Mouse (Mus musculus) B cell, adult 2 months (primary cell): ENCODE data around the gene Rgs8.

Experiments
- DNase-seq, 2 experiments: peaks; one replicate each; pipeline ENCODE4 v3.0.0; 2022

The Rgs8 gene

GRCm38 (mm10) chr1:153677635-153678034, 24.8 kb downstream of the Rgs8 start:
- DNase-seq = no peak

- DNase-seq = no peak
Measured at GRCm38 (mm10) chr1:153679147-153679546, 26.3 kb downstream of the Rgs8 start.

- DNase-seq = no peak
Measured at GRCm38 (mm10) chr1:153679653-153680052, 26.8 kb downstream of the Rgs8 start.

- DNase-seq = no peak
Measured at GRCm38 (mm10) chr1:153680363-153680762, 27.5 kb downstream of the Rgs8 start.

GRCm38 (mm10) chr1:153681036-153681435, 28.2 kb downstream of the Rgs8 start:
- no peak for DNase-seq

GRCm38 (mm10) chr1:153683190-153683589, 30.4 kb downstream of the Rgs8 start:
- DNase-seq = no peak

GRCm38 (mm10) chr1:153685630-153686029, 32.8 kb downstream of the Rgs8 start:
- no peak for DNase-seq

GRCm38 (mm10) chr1:153692526-153692925, 39.7 kb downstream of the Rgs8 start:
- no peak for DNase-seq

- no peak for DNase-seq
Measured at GRCm38 (mm10) chr1:153694372-153695120, 41.7 kb downstream of the Rgs8 start.

- no peak for DNase-seq
Measured at GRCm38 (mm10) chr1:153695398-153695797, 42.6 kb downstream of the Rgs8 start.

- DNase-seq = peak; percentile 51 to 54
Measured at GRCm38 (mm10) chr1:153696093-153696492, 43.3 kb downstream of the Rgs8 start.

- no peak for DNase-seq
Measured at GRCm38 (mm10) chr1:153696541-153696940, 43.7 kb downstream of the Rgs8 start.

GRCm38 (mm10) chr1:153697581-153698251, 44.9 kb downstream of the Rgs8 start:
- DNase-seq = no peak

- no peak for DNase-seq
Measured at GRCm38 (mm10) chr1:153698311-153699084, 45.7 kb downstream of the Rgs8 start.

- peak; percentile 43 to 49 for DNase-seq
Measured at GRCm38 (mm10) chr1:153700448-153701063, 47.7 kb downstream of the Rgs8 start.

GRCm38 (mm10) chr1:153701461-153701860, 48.6 kb downstream of the Rgs8 start:
- DNase-seq = no peak

- no peak for DNase-seq
Measured at GRCm38 (mm10) chr1:153702166-153702852, 49.5 kb downstream of the Rgs8 start.

GRCm38 (mm10) chr1:153702853-153703410, 50.1 kb downstream of the Rgs8 start:
- DNase-seq = no peak

GRCm38 (mm10) chr1:153703445-153703991, 50.7 kb downstream of the Rgs8 start:
- no peak for DNase-seq

GRCm38 (mm10) chr1:153704174-153704573, 51.3 kb downstream of the Rgs8 start:
- no peak for DNase-seq

GRCm38 (mm10) chr1:153704996-153705395, 52.2 kb downstream of the Rgs8 start:
- DNase-seq = no peak

- no peak for DNase-seq
Measured at GRCm38 (mm10) chr1:153708626-153709025, 55.8 kb downstream of the Rgs8 start.
